Mouse (Mus musculus): Measurements from ENCODE around the gene Mgat3.

The Mgat3 gene

DNA sequence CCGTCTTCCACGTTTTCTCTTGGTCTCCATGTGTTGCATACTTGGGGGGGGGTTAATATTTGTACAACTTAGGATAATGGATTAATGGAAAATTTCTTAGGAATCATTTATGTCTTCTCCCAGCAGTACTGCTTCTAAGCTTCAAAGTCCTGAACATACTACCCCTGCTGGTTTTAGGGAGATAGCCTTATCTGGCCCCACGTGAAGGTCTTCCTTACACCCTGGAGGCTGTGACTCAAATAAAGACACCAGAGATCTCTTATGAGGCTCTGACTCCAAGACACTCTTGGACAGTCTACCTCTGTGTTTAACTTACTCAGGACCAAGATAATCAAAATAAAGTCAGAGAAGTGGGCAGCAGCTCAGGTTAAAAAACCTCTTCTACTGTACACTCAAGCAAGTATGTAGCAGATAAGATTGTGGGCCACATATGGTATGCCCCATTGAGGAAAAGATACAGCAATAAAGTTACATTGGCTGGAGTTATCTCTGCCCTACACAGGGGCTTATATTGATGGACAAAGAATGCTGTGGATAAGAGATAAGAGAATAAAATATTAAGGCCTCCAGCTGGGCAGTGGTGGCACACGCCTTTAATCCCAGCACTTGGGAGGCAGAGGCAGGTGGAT is 8.7 kb downstream of the Mgat3 start:
- DNase-seq, result no peak

DNA sequence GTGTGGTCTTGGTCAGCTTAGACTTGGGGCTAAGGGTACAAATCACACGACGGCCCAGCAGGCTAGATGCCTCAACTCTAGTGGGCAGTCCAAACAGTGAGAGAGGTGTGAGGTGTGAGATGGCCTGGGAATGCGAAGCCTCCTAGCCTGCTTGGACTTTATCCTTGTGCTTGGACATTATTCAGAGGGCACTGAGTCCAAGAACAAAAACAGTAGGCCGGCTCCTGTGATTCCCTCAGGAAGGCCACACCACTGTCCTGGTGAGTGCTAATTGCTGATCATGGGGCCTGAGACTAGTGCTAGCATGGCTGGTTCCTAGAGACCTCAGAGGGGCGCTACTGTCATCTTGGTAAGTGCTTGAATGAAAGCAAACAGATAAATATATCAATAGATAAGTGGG is 15.4 kb downstream of the Mgat3 start:
- no peak for DNase-seq

DNA sequence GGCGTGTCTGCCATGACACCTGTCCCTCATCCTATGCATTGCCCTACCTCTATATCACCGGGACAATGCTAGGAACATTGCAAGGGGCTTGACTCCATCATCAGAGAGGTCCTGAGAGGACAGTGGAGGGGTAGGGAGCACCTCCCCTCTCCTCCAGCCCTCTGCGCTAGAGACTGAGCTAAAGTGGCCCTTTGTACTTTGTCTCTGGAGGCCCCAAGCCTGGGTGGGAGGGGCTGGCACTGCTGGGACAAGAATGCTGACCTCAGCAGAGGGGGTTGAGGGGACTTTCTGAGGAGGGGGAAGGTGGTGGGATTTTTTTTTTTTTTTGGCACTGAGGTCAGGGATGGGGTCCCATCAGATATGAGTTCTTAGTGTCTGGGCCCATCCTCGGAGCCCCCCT is 16.6 kb downstream of the Mgat3 start:
- no peak for DNase-seq

DNA sequence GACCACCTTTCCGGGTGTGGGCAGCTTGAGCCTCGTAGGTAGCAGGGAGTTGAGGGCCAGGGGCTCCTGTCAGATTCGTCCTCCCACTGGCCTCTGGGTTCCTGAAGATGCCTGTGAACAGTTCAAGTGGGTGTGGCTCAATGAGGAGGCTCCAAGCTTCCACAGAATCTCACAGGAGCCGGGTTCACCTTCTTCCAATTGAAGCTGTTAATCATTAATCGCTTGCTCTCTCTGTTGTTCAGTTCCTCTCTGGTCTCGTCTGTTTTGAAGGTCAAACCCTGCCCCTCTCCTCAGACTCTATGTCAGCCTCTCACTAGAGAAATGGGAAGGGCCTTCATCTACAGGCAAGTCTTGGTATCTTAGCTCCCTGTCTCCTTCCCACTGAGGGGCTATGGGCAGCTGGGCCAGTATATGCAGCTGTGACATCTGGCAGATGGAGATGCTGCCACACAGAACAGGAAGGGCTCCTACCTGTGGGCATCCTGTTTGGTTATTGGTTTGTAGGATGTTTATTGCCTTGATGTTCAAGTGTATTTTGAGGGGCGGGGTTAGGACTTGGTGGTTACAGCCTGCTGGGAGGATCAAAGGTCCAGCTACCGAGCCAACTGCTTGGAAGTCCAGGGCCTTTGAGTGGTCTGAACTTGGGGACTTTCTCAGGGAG is 18.2 kb downstream of the Mgat3 start:
- no peak for DNase-seq

DNA sequence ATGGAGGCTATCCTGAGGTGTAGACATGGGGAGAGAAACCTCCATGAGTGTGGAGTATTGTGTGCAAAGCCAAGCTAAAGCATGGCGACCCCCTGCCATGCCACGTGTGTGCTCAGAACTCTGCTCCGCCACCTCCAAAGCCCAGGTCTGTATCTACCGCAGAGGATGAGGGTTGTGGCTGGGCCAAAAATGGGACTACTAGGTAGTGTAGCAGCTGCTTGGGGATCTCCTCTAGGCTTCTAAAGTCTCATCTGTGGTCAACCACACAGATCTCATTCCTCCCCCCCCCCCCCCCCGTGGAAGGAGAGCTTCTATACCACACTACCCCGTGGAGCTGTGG is 18.7 kb downstream of the Mgat3 start:
- no peak for DNase-seq

DNA sequence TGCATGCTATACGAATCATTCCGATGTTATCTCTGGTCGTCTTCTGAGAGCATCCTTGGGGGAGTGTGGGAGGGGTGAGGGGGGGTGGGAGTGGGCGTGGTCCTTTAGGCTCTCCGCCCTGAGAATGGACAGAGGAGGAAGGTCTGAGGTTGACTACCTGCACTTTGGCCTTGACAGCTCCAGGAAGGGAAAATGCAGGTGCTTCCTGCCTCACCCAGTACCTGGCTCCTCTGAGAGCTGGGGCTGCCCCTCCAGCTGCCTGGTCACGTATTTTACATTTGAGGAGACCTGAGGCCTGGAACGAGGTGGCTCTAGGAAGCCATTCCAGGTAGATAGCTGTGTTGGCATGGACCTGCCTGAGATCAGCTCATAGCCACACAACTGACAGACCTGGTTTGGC is 19.3 kb downstream of the Mgat3 start:
- no peak for DNase-seq

DNA sequence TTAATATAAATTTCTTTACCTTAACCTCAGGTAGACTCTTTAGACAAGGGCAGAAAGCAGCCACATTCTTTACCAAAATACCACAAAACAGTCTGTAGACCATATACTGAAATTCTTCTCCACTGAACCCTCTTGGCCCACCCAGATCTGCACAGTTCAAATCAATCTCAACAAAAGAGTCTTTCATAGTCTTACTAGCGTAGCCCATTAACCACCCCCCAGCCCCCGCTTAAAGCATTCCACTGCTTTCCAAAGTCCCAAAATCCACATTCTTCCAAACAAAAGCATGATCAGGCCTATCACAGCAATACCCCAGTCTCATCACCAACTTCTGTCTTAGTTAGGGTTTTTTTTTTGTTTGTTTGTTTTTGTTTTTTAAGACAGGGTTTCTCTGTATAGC is 26.0 kb downstream of the Mgat3 start:
- no peak for DNase-seq

DNA sequence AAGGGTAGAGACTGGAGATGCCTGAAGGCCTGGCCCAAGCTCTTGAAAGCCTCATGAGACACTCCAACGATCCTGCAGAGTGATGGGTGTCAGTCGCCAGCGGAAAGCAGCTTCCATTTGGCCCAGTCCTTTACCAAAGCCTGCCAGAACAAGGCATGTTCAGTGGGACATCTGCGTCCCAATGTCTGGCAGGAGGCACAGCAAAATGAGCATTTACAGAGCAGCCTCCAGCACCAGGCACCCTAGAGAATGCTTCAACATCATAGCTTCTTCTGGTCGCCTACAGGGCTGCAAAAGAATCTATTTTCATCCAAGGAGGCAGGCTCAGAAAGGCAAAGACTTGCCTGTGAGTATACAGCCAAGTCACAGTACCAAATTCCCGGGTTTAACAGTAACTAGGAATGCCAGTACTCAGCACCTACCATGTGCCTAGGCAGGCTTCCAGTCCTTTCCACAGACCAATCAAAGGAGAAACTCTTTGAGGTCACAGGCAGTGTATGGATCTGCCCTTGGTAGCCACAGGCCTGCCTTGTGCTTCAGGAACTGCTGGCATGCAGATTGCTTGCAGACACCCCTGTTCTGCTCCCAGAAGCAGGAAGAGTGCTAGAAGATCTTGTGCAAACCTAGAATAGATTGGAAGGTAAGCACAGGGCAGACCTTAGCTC is 28.7 kb downstream of the Mgat3 start:
- no peak for DNase-seq

DNA sequence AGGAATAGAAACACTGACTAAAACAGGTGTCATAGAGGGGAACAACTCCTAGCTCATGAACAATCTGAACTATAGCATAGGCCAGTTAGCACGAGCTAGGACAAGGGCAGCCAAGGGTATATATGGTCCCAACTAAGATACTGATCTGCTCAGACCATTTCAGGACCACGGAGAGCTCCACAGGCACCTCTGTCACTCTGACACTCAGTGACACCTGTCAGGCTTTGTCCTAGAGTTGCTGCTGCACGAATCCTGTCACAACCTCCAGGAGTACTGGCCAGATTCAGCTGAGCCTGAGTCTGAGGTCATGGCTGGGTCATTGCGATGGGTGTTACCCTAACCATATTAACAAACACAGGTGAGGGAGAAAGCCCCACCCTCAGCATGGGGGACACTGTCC is 29.9 kb downstream of the Mgat3 start:
- DNase-seq, result no peak

DNA sequence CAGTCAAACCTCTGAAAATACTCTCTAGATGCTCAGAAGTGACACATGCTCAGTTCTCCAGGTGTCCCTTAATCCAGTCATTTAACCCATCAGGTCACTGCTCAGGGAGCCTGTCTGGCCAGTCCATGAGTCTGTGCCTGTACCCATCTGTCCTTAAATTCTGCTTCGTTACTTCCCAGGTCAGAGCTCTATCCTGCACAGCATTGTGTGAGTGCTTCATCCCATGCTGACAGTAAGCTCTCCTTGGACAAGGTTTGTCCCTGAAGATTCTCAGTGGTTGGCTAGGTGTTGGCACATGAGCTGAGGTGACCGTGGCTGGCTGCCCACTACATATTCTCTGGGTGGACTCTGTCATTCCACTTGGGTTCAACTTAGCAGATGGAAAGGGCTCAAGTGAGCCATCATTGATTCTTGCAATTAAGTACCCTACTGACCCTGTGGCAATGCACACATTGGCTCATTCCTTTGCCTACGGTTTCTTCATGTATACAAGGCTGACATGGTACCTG is 32.6 kb downstream of the Mgat3 start:
- no peak for DNase-seq

DNA sequence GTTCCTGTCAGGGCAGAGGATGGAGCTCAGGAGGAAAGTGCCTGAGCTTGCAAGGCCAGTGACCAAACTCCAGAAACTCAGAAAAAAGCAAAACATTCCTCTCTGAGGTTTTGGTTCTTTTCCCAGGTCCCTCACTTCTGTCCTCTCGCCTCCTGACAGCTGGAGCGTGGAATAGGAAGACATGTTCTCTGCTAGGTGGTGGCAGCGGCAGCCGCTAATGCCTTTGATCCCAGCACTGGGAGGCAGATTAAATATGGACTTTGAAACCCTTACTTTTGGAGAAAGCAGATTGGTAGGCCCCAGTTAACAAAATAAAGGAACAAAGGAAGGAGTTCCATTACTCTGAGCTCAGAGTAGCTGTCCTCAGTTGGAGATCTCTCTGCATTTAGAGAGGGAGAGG is 34.9 kb downstream of the Mgat3 start:
- no peak for DNase-seq

DNA sequence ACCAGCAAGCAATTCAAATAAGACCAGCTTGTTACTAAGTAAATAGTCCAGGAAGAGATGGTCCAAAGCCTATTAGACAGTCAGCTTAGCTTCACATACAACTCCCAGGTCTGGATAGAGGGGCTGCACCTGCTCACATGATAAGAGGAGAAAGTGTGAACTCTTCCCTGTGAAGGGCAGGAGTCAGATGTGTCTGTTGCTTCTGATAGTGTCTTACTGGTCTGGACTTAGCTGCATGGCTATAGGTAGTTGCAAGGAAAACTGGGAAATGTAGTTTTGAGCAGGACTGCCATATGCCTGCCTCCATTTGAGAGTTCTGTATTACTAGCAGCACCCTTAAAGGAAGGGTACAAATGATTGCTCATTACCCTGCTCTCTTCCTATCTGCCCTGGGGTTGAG is 40.2 kb downstream of the Mgat3 start:
- no peak for DNase-seq

DNA sequence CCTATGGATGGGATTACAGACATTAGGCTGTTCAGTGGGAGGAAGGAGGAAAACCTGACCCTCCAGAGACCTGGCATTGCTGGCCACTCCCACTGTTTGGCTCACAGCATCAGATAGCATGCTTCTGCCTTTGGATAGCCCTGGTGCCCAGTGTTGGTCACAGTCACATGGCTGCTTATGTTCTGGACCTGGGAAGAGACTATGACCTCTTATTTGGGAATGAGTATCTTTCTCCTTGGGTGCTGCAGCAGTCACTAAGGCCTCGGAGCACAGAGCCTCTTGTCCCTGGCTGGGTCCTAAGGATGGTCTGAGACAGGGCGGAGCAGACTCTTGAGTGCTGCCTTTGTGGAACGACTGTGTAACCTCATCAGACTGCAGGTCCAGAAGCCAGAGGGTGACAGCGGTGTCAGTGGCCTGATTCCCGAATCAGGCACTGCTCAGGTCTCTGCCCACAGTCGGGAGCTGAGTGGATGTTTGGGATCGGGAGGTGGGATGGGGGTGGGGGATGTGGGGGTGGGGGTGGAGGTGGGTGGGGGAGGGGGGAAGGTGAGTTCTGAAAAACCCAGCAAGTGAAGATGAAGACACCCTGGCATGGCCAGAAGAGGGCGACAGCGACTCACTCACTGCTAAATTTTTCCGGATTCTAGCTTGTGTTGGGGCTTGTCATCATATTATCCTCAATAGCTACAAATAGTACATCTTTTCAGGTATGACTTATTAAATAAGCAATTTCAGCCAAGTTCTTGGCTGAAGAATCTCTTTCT is 42.4 kb downstream of the Mgat3 start:
- DNase-seq, result peak; percentile 48

DNA sequence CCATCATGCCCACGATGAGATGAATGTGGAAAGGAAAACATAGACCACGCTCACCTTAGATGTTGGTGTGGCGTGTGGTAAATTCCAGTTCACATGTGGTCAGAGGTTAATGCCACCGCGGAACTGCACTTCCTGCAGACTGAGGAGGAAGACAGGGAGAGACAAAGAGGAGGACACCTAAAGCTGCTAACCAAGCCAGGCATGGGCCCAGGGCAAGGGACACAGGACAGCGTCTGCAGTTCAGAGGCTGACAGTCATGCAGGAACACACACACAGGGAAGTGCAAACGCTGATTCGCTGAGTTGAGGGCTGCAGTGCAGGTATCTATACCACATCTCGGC is 42.9 kb downstream of the Mgat3 start:
- no peak for DNase-seq

DNA sequence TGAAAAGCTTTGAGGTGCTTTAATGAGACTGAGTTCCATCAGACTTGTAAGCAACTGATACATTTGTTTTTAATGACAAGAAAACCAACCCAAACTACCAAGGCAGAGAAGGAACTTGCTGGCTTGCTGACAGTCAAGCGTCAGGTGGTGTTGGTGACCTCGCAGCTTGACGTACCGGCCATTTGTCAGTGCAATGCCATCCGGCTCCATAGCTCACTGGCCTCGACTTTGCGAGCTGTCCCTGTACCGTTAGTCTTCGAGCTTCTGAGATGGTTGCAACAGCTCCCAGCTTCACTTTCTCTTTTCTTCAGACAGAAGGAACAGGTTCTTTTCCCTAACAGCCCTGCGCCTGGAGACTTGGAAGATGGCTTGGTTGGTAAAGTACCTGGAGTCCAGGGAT is 44.0 kb downstream of the Mgat3 start:
- DNase-seq, result no peak

DNA sequence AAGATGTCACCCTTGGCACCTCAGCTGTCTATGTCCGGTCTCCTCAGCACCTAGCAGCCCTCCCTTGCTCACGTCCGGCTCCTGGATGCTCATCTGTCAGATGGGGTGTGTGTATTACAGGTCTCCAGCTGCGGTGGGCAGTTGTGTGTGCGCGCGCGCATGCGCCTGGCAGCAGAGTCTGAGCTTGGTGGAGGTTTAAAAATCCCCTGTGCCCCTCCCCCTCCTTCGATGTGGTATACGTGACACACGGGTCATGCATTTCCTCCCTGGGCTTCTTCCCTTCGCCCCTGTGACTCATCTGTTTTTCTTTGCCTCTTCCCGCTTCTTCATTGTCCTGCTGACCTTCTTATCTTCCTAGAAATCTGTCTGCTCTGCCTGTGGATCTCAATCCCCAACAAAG is 45.7 kb downstream of the Mgat3 start:
- DNase-seq, result no peak

DNA sequence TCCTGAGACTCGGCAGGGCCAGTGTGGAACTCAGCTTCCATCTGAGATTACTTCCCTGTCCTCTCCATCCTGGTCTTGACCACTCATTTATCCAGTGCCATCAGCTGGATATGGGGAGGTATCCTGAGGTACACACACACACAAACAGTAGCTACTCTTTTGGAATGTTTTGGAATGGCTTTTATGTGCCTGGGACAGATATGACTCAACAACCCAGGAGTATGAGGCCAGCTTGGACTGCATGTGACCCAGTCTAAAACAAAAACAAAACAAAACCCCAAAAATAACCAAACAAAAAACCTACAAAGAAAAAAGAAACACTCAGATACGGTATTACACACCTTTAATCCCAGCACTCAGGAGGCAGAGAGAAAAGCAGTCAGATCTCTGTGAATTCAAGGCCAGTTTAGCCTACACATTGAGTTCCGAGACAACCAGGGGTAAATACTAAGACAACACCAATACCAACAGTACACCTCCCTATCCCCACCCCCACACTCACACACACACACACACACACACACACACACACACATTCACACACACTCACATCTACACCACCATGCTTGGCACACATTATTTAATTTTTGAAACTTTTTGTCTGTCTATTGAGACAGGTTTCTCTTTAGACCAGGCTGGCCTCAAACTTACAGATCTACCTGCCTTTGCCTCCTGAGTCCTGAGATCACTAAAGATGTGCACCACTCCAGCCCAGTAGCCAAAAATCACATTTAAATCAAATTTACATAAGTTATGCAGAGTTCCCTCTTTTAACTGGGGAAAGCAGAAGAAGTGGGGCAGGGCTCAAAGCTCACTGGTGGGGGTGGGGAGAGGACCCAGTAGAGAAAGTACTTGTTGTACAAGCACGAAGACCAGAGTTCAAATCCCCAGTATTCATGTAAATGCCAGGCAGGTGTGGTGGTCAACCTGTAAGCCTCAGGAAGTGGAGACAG is 46.5 kb downstream of the Mgat3 start:
- no peak for DNase-seq

DNA sequence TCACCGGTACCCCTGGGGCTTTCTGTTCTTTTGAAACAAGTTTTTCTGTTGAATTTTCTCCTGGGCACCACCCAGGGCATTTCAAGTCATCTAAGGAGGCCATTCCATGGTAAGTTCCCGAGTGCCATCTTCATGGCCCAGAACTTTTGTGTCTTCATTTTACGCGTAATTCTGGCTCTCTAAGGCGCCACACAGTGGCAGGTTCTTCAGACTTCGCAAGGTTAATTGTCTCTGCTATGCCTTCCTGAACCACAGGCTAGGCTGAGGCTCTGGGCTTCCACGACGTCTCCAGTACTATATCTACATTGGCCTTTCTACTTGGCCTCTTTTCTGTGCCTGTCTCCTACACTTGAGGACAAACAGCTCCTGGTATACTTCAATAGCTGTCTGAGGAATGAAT is 47.5 kb downstream of the Mgat3 start:
- no peak for DNase-seq

DNA sequence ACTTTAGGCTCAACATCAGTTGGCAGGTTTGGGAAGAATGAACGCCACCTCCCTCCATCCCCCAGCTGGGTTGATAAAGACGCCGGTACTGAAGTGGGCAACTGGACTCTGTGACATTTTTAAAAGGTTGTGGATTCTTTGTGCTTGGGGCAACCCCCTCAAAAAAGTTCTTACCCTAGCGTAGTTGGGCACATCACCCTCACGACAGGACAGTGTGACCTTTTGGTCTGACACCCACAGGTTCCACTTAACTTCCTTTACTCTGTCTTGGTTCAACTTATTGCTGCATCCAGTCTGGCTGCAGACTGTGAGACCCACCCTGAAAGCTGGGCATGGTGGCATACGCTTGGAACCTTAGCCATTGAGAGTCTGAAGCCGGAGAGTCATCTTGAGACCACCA is 50.2 kb downstream of the Mgat3 start:
- DNase-seq, result no peak

DNA sequence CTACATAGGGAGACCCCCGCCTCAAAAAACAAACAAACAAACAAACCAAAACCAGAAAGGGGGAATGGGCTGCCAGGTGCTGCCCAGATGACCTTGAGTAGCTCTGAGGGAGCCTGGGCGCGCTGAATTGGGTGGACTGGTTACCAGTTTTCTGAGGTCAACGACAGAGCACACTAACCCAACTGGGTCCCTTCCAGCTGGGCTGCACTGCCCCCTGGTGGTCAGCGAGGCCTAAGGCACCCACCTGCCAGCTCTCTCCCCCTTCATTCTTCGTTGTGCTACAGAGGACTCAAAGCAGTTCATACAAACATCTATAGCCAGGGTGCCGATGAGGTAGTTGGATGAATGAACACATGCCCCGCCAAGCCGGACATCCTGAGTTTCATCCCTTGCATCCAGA is 51.7 kb downstream of the Mgat3 start:
- peak; percentile 66 for DNase-seq

DNA sequence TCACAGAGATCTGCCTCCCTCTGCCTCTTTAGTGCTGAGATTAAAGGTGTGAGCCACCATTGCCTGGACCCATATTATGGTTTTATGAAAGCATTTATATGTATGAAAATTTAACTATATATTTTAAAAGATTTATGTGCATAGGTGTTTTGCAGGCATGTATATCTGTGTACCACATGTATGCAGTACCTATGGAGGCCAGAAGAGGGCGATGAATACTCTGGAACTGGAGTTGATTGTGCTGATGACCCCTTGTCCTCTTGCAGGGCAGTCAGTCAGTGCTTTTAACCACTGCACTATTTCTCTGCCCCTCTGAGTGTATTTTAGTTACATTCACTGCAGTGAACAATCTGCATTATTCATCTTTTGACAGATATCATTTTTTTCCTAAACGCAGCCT is 52.3 kb downstream of the Mgat3 start:
- peak; percentile 51 for DNase-seq

DNA sequence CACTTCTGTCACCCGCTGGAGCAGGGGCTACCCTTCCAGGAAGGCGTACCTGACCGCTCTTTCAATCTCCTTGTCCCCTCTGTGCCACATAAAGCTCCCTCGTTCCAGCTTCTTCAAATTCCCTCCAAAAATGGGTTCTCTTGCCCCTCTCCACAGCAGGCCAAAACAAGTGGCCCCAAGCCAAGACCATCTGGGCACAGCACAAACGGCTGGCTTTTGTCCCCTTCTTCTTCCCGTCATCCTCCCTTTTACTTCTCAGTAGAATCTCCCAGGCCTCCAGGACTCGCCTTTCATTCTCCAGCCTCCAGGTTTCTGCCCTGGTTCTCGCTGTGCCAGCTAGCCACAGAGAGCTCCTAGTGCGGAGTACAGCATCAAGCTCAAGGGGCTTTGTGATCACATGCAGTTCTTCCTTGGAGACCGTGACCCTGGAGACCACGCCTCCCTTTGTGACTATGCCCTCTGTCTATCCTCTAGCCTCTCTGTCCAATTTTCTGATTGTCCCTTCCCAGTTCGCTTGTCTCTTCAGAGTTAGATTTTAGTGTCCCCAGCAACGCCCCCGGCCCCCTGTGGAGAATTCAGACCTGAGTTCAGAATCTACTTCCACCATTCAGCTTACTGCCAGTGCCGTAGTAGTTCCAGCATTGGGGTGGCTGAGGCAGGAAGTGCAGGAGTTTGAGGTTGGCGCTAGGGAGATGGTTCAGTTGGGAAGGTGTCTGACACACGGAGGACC is 54.7 kb downstream of the Mgat3 start:
- no peak for DNase-seq
